Mouse (Mus musculus) liver, embryonic 14.5 days (tissue): Measurements from ENCODE around the gene Mrps26. TPM values are rescaled to one million over a fixed set of nuclear protein-coding genes. Genes with fewer than 3 reads are reported as not detected.

Source experiments
- ATAC-seq: fragments of 200-750 bp; cut with Nextera tagmentation; 2 replicates; pipeline ENCODE4 v1.8.0; 2017; ENCODE audit warnings: moderate number of reproducible peaks, mild to moderate bottlenecking, moderate library complexity; ENCODE audit not compliant: insufficient read depth
- DNase-seq, 3 experiments: peaks; one replicate each; pipeline ENCODE4 v3.0.0-alpha.2; 2012 to 2013; ENCODE audit warnings: low read depth in 3 of 3, low spot score in 3 of 3
- H3K27ac ChIP-seq: fragments of 300-500 bp; sonication (generic); 2 replicates; pipeline ENCODE4 v1.5.1; 2014; ENCODE audit warnings: moderate library complexity, mild to moderate bottlenecking, control low read depth, inconsistent platforms
- H3K27me3 ChIP-seq: fragments of 300-500 bp; sonication (generic); 2 replicates; pipeline ENCODE4 v1.6.1; 2014; ENCODE audit warnings: mild to moderate bottlenecking, low read length, moderate library complexity; ENCODE audit not compliant: control insufficient read depth, insufficient read depth
- H3K36me3 ChIP-seq: fragments of 300-500 bp; sonication (generic); replicated peaks from 2 replicates; pipeline ENCODE4 v1.6.1; 2014; ENCODE audit warnings: low read depth; ENCODE audit not compliant: control insufficient read depth, insufficient read depth
- H3K4me1 ChIP-seq, 2 experiments: fragments of 200-500 bp in 1 of 2; fragments of 300-500 bp in 1 of 2; sonication (generic) in 1 of 2; replicated peaks; 2 replicates each; pipeline ENCODE4 v1.6.1; 2012 to 2014; ENCODE audit warnings: antibody characterized with exemption in 1 of 2, inconsistent platforms in 1 of 2, low read length in 1 of 2; ENCODE audit not compliant: control insufficient read depth in 2 of 2, insufficient read depth in 2 of 2
- H3K4me2 ChIP-seq: fragments of 300-500 bp; sonication (generic); 2 replicates; pipeline ENCODE4 v1.6.1; 2014; ENCODE audit warnings: low read depth, mild to moderate bottlenecking, control low read depth, moderate library complexity
- H3K4me3 ChIP-seq, 2 experiments: fragments of 200-500 bp in 1 of 2; fragments of 300-500 bp in 1 of 2; sonication (generic) in 1 of 2; 2 replicates each; pipeline ENCODE4 v1.5.1; 2012 to 2014; ENCODE audit warnings: low read depth in 2 of 2, low read length in 2 of 2, mild to moderate bottlenecking in 2 of 2, control low read depth in 1 of 2, inconsistent platforms in 1 of 2, moderate library complexity in 1 of 2; ENCODE audit not compliant: insufficient read depth in 1 of 2
- H3K9ac ChIP-seq: fragments of 300-500 bp; sonication (generic); replicated peaks from 2 replicates; pipeline ENCODE4 v1.6.1; 2014; ENCODE audit warnings: mild to moderate bottlenecking, control low read depth, moderate library complexity
- H3K9me3 ChIP-seq: fragments of 300-500 bp; sonication (generic); 2 replicates; pipeline ENCODE4 v1.6.1; 2016; ENCODE audit warnings: low read length, mixed read lengths; ENCODE audit not compliant: control insufficient read depth
- CTCF ChIP-seq: IDR thresholded peaks from 2 replicates; pipeline ENCODE4 v1.5.1; 2016; ENCODE audit warnings: antibody characterized with exemption, low read depth, control low read depth
- EP300 ChIP-seq: IDR thresholded peaks from 2 replicates; pipeline ENCODE4 v1.6.1; 2016; ENCODE audit warnings: antibody characterized with exemption, low read depth
- WGBS: fragments of 180-500 bp; shearing (Covaris S2); extraction: QIAGEN DNeasy Blood & Tissue Kit; methylation state at CpG from one replicate; pipeline ENCODE4 v1.1.7; 2014; ENCODE audit not compliant: insufficient replicate concordance; 5-methylcytosine and 5-hydroxymethylcytosine counted together
- polyA plus RNA-seq, 2 experiments: library from polyadenylated mRNA; depleted of rRNA in 1 of 2; stranded (reverse) in 1 of 2; unstranded in 1 of 2; fragments of >200 nt; fragmentation: Nextera tagmentation in 1 of 2; extraction: Ambion mirVana in 1 of 2; gene quantifications; 2 replicates each; pipeline versions ENCODE4 v1.2.1 to v1.2.3; 2012 to 2014

Mrps26 gene
- polyA plus RNA-seq, 2 experiments, result 24.8 to 48.4 TPM

DNA sequence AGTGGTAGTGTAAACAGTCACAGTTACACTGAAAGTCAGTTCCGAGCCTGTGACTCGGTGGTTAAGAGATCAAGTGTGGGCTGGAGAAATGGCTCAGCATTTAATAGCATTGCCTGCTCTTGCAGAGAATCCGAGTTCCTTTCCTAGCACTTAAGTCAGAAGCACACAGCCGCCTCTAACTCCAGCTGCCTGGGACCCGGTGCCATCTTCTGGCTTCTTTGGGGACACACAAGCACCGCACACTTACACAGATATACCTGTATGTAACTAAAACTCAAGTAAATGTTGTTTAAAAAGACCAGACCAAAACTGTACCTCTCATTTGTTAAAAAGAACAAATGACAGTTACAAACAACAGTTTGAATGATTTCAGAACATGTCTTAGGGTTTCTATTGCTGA is 35.1 kb upstream of the Mrps26 start:
- no peak for DNase-seq
- Histone ChIP-seq H3K27ac (no peak overlapping the region), H3K9me3 (no peaks in the 10 kb centered on the region), H3K4me2 (no peak overlapping the region), H3K9ac (no peak overlapping the region), H3K36me3 (peaks cover 2% of the 10 kb centered on the region), H3K27me3 (no peaks in the 10 kb centered on the region), H3K4me3 (no peak overlapping the region), H3K4me1 (no peaks in the 10 kb centered on the region)
- WGBS, result 84% methylated on average over 6 of the region's 6 CpGs
- no peak for TF ChIP-seq CTCF
- TF ChIP-seq EP300, result no peak
- no peak for ATAC-seq

DNA sequence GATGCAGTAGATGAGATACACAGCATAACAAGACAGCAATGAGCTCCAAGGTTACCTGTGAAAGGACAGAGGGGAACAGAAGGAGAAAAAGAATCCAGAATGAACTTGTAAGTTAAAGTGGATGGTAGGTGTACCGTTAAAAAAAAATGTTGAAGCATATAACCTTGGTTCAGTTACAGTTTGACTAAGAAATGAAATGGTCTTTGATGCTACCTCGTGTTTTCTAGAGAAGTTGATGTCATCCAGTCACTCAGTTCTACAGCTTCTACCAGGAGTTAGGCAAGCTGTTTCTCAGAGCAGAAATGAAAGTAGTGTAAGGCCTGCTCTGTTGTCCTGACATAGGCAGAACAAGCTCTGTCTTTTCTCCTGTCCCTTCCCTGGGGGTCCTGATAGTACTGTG is 34.3 kb upstream of the Mrps26 start:
- Histone ChIP-seq H3K27ac (no peak overlapping the region), H3K27me3 (no peaks in the 10 kb centered on the region), H3K4me1 (no peaks in the 10 kb centered on the region), H3K9ac (no peak overlapping the region), H3K4me3 (no peak overlapping the region), H3K4me2 (no peak overlapping the region), H3K9me3 (no peaks in the 10 kb centered on the region), H3K36me3 (peaks cover 2% of the 10 kb centered on the region)
- DNase-seq (no peak), ATAC-seq (no peak)
- TF ChIP-seq EP300 (no peak), CTCF (no peak)
- WGBS, result 70% methylated on average over 2 of the region's 2 CpGs

DNA sequence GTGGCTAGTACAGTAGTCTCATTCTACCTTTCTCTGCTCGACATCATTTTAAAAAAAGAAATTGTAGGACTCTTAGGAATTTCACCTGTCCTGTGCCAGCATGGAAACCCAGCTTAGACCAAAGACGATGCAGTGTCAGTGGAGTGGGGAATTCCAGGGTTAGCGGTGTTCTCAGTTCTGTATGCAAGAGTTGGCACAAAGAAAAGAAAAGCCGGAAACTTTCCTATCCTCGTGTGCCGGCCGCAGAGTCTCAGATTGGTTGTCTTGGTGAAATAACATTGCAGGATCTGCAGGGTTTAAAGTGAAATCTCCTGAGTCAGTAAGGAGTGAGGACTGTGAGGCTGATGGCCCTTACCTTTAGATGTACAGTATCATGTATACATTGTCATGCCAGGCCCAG is 33.6 kb upstream of the Mrps26 start:
- DNase-seq (no peak), ATAC-seq (no peak)
- WGBS, result 81% methylated on average over 7 of the region's 7 CpGs
- H3K4me3 ChIP-seq, result no peak overlapping the region
- no peak overlapping the region for H3K9ac ChIP-seq
- TF ChIP-seq CTCF (no peak), EP300 (no peak)
- H3K4me2 ChIP-seq, result no peak overlapping the region
- H3K27ac ChIP-seq, result no peak overlapping the region
- H3K4me1 ChIP-seq, result no peaks in the 10 kb centered on the region
- peaks cover 2% of the 10 kb centered on the region; the same call in 1 of the 2 replicates for H3K36me3 ChIP-seq
- H3K9me3 ChIP-seq, result no peaks in the 10 kb centered on the region
- H3K27me3 ChIP-seq, result no peaks in the 10 kb centered on the region

DNA sequence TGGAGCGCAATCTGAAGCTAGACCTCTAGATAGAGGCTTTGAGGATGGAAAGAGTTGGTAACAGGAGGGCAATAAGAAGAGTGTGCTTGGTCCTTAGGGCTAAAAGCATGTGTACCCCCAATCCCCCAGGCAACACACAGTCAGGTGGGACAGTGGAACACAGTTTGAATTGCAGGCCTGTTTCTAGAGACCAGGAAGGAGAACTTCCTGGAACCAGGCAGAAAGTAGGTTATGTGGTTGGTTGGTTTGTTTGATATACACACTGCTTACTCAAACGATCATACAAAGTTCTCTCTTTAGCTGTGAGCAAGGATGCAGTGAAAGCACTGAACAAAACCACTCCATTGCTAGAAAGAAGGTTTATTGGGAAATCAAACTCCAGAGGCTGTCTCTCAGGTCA is 31.3 kb upstream of the Mrps26 start:
- H3K27me3 ChIP-seq, result no peaks in the 10 kb centered on the region
- H3K4me3 ChIP-seq, result no peak overlapping the region
- no peak overlapping the region for H3K9ac ChIP-seq
- H3K4me2 ChIP-seq, result no peak overlapping the region
- H3K27ac ChIP-seq, result no peak overlapping the region
- H3K36me3 ChIP-seq, result peaks cover 2% of the 10 kb centered on the region; the same call in 1 of the 2 replicates
- DNase-seq (no peak), ATAC-seq (no peak)
- H3K4me1 ChIP-seq, result no peaks in the 10 kb centered on the region
- 62% methylated on average over 2 of the region's 2 CpGs for WGBS
- TF ChIP-seq CTCF (no peak), EP300 (no peak)
- no peaks in the 10 kb centered on the region for H3K9me3 ChIP-seq

DNA sequence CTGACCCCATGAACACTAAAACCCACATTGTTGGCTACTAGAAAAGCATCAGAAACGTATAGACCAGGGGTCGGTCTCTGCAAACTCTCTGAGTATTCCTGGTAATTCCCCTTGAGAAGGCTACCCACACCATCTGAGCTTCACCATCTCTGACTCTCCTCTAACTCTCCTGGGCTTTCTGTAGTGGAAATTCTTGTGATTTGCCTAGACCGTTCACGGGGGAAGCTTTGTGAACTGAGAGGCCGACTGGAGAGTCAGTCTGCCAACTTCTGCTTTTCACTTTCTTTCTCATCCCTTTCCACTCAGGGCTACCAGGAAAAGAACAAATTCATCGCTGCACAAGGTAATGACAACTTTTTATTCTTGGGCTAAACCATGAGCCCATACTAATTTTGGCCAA is 28.5 kb upstream of the Mrps26 start:
- H3K36me3 ChIP-seq, result peaks cover 2% of the 10 kb centered on the region; the same call in 1 of the 2 replicates
- no peak overlapping the region for H3K9ac ChIP-seq
- no peak for TF ChIP-seq EP300
- no peak for TF ChIP-seq CTCF
- H3K9me3 ChIP-seq, result no peaks in the 10 kb centered on the region
- 72% methylated on average over 6 of the region's 6 CpGs for WGBS
- H3K4me3 ChIP-seq, result no peak overlapping the region
- no peak for ATAC-seq
- H3K4me2 ChIP-seq, result no peak overlapping the region
- H3K27me3 ChIP-seq, result no peaks in the 10 kb centered on the region
- no peak overlapping the region for H3K27ac ChIP-seq
- no peak for DNase-seq
- peaks cover 0 to 3% of the 10 kb centered on the region in 2 experiments; a peak in 1 of 4 replicates for H3K4me1 ChIP-seq
